17 mouse cellular contexts compared by ENCODE assay signal in the genomic region with DNA sequence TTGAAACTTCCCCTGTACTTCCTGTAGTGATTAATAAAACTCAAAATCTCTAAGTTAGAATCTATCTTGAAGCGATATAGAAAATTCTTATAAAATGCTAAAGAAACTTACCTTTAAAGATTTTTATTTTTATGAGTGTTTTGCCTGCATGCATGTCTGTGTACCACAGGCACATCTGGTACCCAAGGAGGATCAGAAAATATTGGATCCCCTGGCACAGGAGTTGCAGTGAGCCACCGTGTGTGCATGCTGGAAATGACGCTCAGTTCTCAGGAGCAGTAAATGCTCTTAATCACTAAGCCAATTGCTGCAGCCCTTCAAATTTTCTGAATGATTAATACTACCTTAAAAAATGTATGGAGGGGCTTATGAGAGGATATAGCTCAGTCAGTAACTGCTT.
"Had no signal": no experiment of that assay in that cellular context is flagged by ENCODE, and none has a peak within 500 bp of the region (broad histone marks: within the 10 kb centered on the region; RNA-seq: fewer than 3 reads in every experiment).

No protein-coding gene starts in this region.

- H3K4me3 ChIP-seq: liver, embryonic 13.5 days; megakaryocyte, embryonic 14.5 days; midbrain, embryonic 12.5 days; neural tube, embryonic 12.5 days; stomach, embryonic 15.5 days had no signal

- H3K27me3 ChIP-seq: liver, embryonic 13.5 days; megakaryocyte, embryonic 14.5 days; midbrain, embryonic 12.5 days; neural tube, embryonic 12.5 days; stomach, embryonic 15.5 days had no signal

- H3K4me1 ChIP-seq: liver, embryonic 13.5 days; megakaryocyte, embryonic 14.5 days; midbrain, embryonic 12.5 days; neural tube, embryonic 12.5 days; stomach, embryonic 15.5 days had no signal

- DNase-seq: kidney, adult 8-10 months; kidney, postnatal 25 days; layer of hippocampus, adult 9-11 months; left cerebral cortex, postnatal 4 days; liver; liver, embryonic 13.5 days; lung, adult 18-20 months; lung, postnatal 4 days; right cerebral cortex, postnatal 14 days; thymus, adult 2 months; thymus, postnatal 25 days had no signal

- H3K36me3 ChIP-seq: liver, embryonic 13.5 days; midbrain, embryonic 12.5 days; neural tube, embryonic 12.5 days; stomach, embryonic 15.5 days had no signal

- H3K9me3 ChIP-seq: liver, embryonic 13.5 days; midbrain, embryonic 12.5 days; neural tube, embryonic 12.5 days; stomach, embryonic 15.5 days had no signal

- H3K9ac ChIP-seq: liver, embryonic 13.5 days; midbrain, embryonic 12.5 days; neural tube, embryonic 12.5 days; stomach, embryonic 15.5 days had no signal

- H3K4me2 ChIP-seq: liver, embryonic 13.5 days; midbrain, embryonic 12.5 days; neural tube, embryonic 12.5 days; stomach, embryonic 15.5 days had no signal

- ATAC-seq: intestine, embryonic 16.5 days; lung, postnatal 0 days had no signal

- H3K27ac ChIP-seq: liver, embryonic 13.5 days; midbrain, embryonic 12.5 days; neural tube, embryonic 12.5 days; stomach, embryonic 15.5 days had no signal
